Mouse (Mus musculus): ENCODE results near the gene Cc2d1a. TPM values are rescaled to one million over a fixed set of nuclear protein-coding genes. Genes with fewer than 3 reads are reported as not detected.
A peak's percentile ranks its signal among the peaks of the same experiment; 100 is the strongest.

Gene Cc2d1a
- polyA plus RNA-seq, 1 experiment from 2014 or later = 16.9 TPM

DNA sequence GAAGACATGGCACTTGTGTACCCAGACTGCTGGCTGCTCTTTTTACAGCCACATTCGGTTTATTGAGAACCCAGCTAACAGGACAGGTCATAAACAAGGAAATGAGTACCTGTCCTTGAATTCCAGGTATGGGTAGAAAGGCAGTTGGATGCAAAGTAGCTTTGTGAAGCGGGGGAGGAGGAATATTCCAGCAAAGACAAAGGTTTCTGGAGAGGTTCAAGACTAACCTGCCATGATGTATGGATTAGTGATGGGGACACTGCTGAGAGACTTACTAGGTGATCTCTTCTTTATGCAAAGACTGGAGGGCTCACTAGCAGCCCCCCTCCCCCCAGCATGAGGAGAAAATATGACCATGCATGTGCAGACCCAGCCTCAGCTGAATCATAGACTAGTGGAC lies 42.1 kb downstream of the Cc2d1a start:
- Histone ChIP-seq H3K4me2 (replicated peaks; ENCODE audit: low read depth) (no peak overlapping the region), H3K27ac (ENCODE audit: low read depth, low read length) (no peak overlapping the region), H3K36me3 (ENCODE audit: control insufficient read depth, insufficient read depth) (no peaks in the 10 kb centered on the region; the same call in 1 of the 2 replicates), H3K4me3 (ENCODE audit: low read depth, low read length) (no peak overlapping the region), H3K9ac (ENCODE audit: low read depth, low read length) (no peak overlapping the region), H3K9me3 (ENCODE audit: control insufficient read depth) (no peaks in the 10 kb centered on the region), H3K4me1 (replicated peaks; ENCODE audit: control insufficient read depth, insufficient read depth, low read length) (peaks cover 11% of the 10 kb centered on the region; the same call in 1 of the 2 replicates), H3K27me3 (replicated peaks; ENCODE audit: control insufficient read depth, insufficient read depth, low read length) (no peaks in the 10 kb centered on the region)
- no peak for TF ChIP-seq CTCF (IDR thresholded peaks at IDR 0.05; ENCODE audit: low read depth)
- no peak for ATAC-seq
- 56% methylated on average over 2 of the region's 2 CpGs for WGBS

DNA sequence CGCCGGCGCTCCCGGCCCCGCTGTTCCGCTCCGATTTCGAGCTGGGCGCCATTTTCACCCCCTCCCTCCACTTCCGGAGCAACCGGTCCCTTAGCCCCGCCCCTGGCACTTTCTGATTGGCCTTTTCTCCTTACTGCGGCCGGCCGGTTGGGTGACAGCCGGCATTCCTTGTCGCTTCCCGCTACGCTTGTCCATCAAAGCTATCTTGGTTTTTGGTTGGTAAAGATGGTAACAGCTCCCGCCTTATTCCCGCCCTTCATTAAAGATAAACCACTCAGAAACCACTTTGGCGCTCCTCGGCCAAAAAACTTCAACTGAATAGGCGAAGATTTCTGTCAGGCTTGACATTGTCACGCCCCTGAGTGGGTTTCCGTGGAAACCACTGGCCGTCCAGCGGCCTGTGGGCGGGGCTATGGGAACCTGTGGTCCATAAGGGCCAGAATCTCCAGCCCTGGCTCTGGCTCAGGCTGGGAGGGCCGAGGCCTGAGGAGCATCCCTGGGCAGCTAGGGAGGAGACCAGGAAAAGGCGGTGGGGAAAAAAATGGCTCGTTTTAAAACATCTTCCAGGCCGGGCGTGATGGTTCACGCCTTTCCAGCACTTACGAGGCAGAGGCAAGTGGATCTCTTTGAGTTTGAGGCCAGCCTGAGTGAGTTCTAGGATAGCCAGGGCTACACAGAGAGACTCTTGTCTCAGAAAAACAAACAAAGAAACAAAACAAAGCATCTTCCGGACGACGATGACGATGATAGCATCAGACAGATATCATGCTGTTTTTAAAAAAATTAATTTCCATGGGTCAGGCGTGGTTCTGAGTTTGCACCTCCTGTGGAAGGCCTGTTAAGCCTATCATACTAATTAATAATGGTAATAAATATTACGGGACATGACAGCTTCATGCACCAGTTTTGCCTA lies 42.8 kb downstream of the Cc2d1a start, which contains the start of gene Dcaf15:
Gene Dcaf15 (minus strand): TSS at position 72 of the 913 bp plus-strand sequence.
- whole genome bisulfite sequencing = 8% methylated on average over 42 of the region's 42 CpGs
- ATAC-seq = peak; percentile 94

GRCm38 (mm10) chr8:84104221-84104620 lies 43.5 kb downstream of the Cc2d1a start:
- Histone ChIP-seq H3K4me3 (ENCODE audit: low read depth, low read length) (peak overlapping the region; percentile 79), H3K9ac (ENCODE audit: low read depth, low read length) (peak overlapping the region; percentile 78), H3K27me3 (replicated peaks; ENCODE audit: control insufficient read depth, insufficient read depth, low read length) (no peaks in the 10 kb centered on the region), H3K36me3 (ENCODE audit: control insufficient read depth, insufficient read depth) (peaks cover 9% of the 10 kb centered on the region), H3K4me2 (replicated peaks; ENCODE audit: low read depth) (peak overlapping the region; percentile 68), H3K9me3 (ENCODE audit: control insufficient read depth) (no peaks in the 10 kb centered on the region), H3K27ac (ENCODE audit: low read depth, low read length) (peak overlapping the region; percentile 86), H3K4me1 (replicated peaks; ENCODE audit: control insufficient read depth, insufficient read depth, low read length) (peaks cover 11% of the 10 kb centered on the region; the same call in 1 of the 2 replicates)
- peak; percentile 44 for ATAC-seq
- 2% methylated on average over 28 of the region's 29 CpGs for WGBS
- TF ChIP-seq CTCF (IDR thresholded peaks at IDR 0.05; ENCODE audit: low read depth) = peak; percentile 54

More for the DNA sequence above, 42.8 kb downstream of the Cc2d1a start, which contains the start of gene Dcaf15:
- H3K9ac ChIP-seq (ENCODE audit: low read depth, low read length) = peak within 1 kb of the TSS; percentile 78
- H3K27ac ChIP-seq (ENCODE audit: low read depth, low read length) = peak within 1 kb of the TSS; percentile 86
- no peaks in the 10 kb centered on the region for H3K9me3 ChIP-seq (ENCODE audit: control insufficient read depth)
- H3K36me3 ChIP-seq (ENCODE audit: control insufficient read depth, insufficient read depth) = peaks cover 1% of the 10 kb centered on the region; the same call in 1 of the 2 replicates
- H3K4me2 ChIP-seq (replicated peaks; ENCODE audit: low read depth) = peak within 1 kb of the TSS; percentile 68
- peaks cover 11% of the 10 kb centered on the region; the same call in 1 of the 2 replicates for H3K4me1 ChIP-seq (replicated peaks; ENCODE audit: control insufficient read depth, insufficient read depth, low read length)
- TF ChIP-seq CTCF (IDR thresholded peaks at IDR 0.05; ENCODE audit: low read depth) = 0 out of 2 replicates have a peak, but pooled peaks have one; percentile 4
- H3K27me3 ChIP-seq (replicated peaks; ENCODE audit: control insufficient read depth, insufficient read depth, low read length) = no peaks in the 10 kb centered on the region
- peak within 1 kb of the TSS; percentile 79 for H3K4me3 ChIP-seq (ENCODE audit: low read depth, low read length)

GRCm38 (mm10) chr8:84103601-84104000 lies 44.1 kb downstream of the Cc2d1a start:
- no peaks in the 10 kb centered on the region for H3K9me3 ChIP-seq (ENCODE audit: control insufficient read depth)
- peaks cover 15% of the 10 kb centered on the region for H3K36me3 ChIP-seq (ENCODE audit: control insufficient read depth, insufficient read depth)
- H3K27me3 ChIP-seq (replicated peaks; ENCODE audit: control insufficient read depth, insufficient read depth, low read length) = no peaks in the 10 kb centered on the region
- no peak for TF ChIP-seq CTCF (IDR thresholded peaks at IDR 0.05; ENCODE audit: low read depth)
- peak overlapping the region; percentile 78 for H3K9ac ChIP-seq (ENCODE audit: low read depth, low read length)
- peaks cover 11% of the 10 kb centered on the region; the same call in 1 of the 2 replicates for H3K4me1 ChIP-seq (replicated peaks; ENCODE audit: control insufficient read depth, insufficient read depth, low read length)
- peak; percentile 51 for ATAC-seq
- WGBS = 22% methylated on average over 3 of the region's 3 CpGs
- H3K4me2 ChIP-seq (replicated peaks; ENCODE audit: low read depth) = peak overlapping the region; percentile 68
- peak overlapping the region; percentile 86 for H3K27ac ChIP-seq (ENCODE audit: low read depth, low read length)
- H3K4me3 ChIP-seq (ENCODE audit: low read depth, low read length) = peak overlapping the region; percentile 79

GRCm38 (mm10) chr8:84101476-84102270 lies 46.1 kb downstream of the Cc2d1a start:
- Histone ChIP-seq H3K27me3 (replicated peaks; ENCODE audit: control insufficient read depth, insufficient read depth, low read length) (no peaks in the 10 kb centered on the region), H3K36me3 (ENCODE audit: control insufficient read depth, insufficient read depth) (peaks cover 34% of the 10 kb centered on the region), H3K9ac (ENCODE audit: low read depth, low read length) (no peak overlapping the region), H3K4me3 (ENCODE audit: low read depth, low read length) (no peak overlapping the region), H3K4me2 (replicated peaks; ENCODE audit: low read depth) (no peak overlapping the region), H3K4me1 (replicated peaks; ENCODE audit: control insufficient read depth, insufficient read depth, low read length) (peaks cover 11% of the 10 kb centered on the region; the same call in 1 of the 2 replicates), H3K9me3 (ENCODE audit: control insufficient read depth) (no peaks in the 10 kb centered on the region), H3K27ac (ENCODE audit: low read depth, low read length) (no peak overlapping the region)
- TF ChIP-seq CTCF (IDR thresholded peaks at IDR 0.05; ENCODE audit: low read depth) = no peak
- no peak for ATAC-seq
- 89% methylated on average over 25 of the region's 25 CpGs for WGBS
